Mouse (Mus musculus) kidney, postnatal 36 days (tissue): ENCODE measurements around the gene Zfp638.
A peak's percentile ranks its signal among the peaks of the same experiment; 100 is the strongest.

Experiments
- DNase-seq, 2 experiments: peaks; one replicate each; pipeline ENCODE4 v3.0.0; 2021 to 2022; ENCODE audit warnings: mixed read lengths in 2 of 2

The Zfp638 gene

GRCm38 (mm10) chr6:83890281-83891015, 23.5 kb downstream of the Zfp638 start:
- no peak for DNase-seq

- DNase-seq, result no peak
Observed at GRCm38 (mm10) chr6:83891251-83891650, 24.3 kb downstream of the Zfp638 start.

GRCm38 (mm10) chr6:83891687-83892086, 24.8 kb downstream of the Zfp638 start:
- no peak for DNase-seq

GRCm38 (mm10) chr6:83893086-83893485, 26.2 kb downstream of the Zfp638 start:
- DNase-seq, result no peak

- no peak for DNase-seq
Observed at GRCm38 (mm10) chr6:83893584-83893983, 26.7 kb downstream of the Zfp638 start.

GRCm38 (mm10) chr6:83899142-83899541, 32.2 kb downstream of the Zfp638 start:
- no peak for DNase-seq

- no peak for DNase-seq
Observed at GRCm38 (mm10) chr6:83905276-83905675, 38.4 kb downstream of the Zfp638 start.

GRCm38 (mm10) chr6:83906659-83907058, 39.8 kb downstream of the Zfp638 start:
- DNase-seq, result no peak

- no peak for DNase-seq
Observed at GRCm38 (mm10) chr6:83908386-83908785, 41.5 kb downstream of the Zfp638 start.

- peak in 1 of 2 experiments; percentile 8 for DNase-seq
Observed at GRCm38 (mm10) chr6:83913710-83914109, 46.8 kb downstream of the Zfp638 start.

GRCm38 (mm10) chr6:83914183-83914719, 47.3 kb downstream of the Zfp638 start:
- DNase-seq, result peak; percentile 98 to 100

- DNase-seq, result peak in 1 of 2 experiments; percentile 6
Observed at GRCm38 (mm10) chr6:83914720-83915271, 47.9 kb downstream of the Zfp638 start.

GRCm38 (mm10) chr6:83927418-83927817, 60.5 kb downstream of the Zfp638 start:
- peak; percentile 51 to 82 for DNase-seq

GRCm38 (mm10) chr6:83928225-83928624, 61.3 kb downstream of the Zfp638 start:
- DNase-seq, result peak; percentile 12 to 40

GRCm38 (mm10) chr6:83939492-83939891, 72.6 kb downstream of the Zfp638 start:
- DNase-seq, result no peak

- DNase-seq, result no peak
Observed at GRCm38 (mm10) chr6:83942806-83943205, 75.9 kb downstream of the Zfp638 start.

- DNase-seq, result no peak
Observed at GRCm38 (mm10) chr6:83953603-83954002, 86.7 kb downstream of the Zfp638 start.

GRCm38 (mm10) chr6:83987642-83988041, 120.7 kb downstream of the Zfp638 start:
- DNase-seq, result no peak

- no peak for DNase-seq
Observed at GRCm38 (mm10) chr6:84002716-84003115, 135.8 kb downstream of the Zfp638 start.

GRCm38 (mm10) chr6:84004295-84004694, 137.4 kb downstream of the Zfp638 start:
- DNase-seq, result peak in 1 of 2 experiments; percentile 23

- DNase-seq, result peak; percentile 63 to 74
Observed at GRCm38 (mm10) chr6:84008363-84009171, 141.7 kb downstream of the Zfp638 start, which contains the start of gene Dysf. TSS of gene Dysf (plus strand) at chr6:84008590.

GRCm38 (mm10) chr6:84009172-84009872, 142.4 kb downstream of the Zfp638 start:
- peak; percentile 28 to 32 for DNase-seq

GRCm38 (mm10) chr6:84009915-84010302, 143.0 kb downstream of the Zfp638 start:
- peak in 1 of 2 experiments; percentile 45 for DNase-seq
